Mouse (Mus musculus) left cerebral cortex, adult 6 months (tissue): Measurements from ENCODE around the gene G0s2. TPM values are rescaled to one million over a fixed set of nuclear protein-coding genes. Genes with fewer than 3 reads are reported as not detected.

ENCODE experiments used
- long read RNA-seq, 2 experiments: library from polyadenylated mRNA; unstranded; transcript quantifications; one replicate each; pipeline ENCODE4 v2.0.0; 2019 to 2020
- polyA plus RNA-seq: library from polyadenylated mRNA; unstranded; fragments of <200 nt; fragmentation: Nextera tagmentation; gene quantifications from 2 replicates; pipeline ENCODE4 v1.2.3, GENCODE M21; 2021

The G0s2 gene
- polyA plus RNA-seq: 16.3 and 17.8 TPM in 2 replicates
- long read RNA-seq, experiment 1, partial matches to known transcripts: 0 of 5 reads
- long read RNA-seq, experiment 1, other reads (novel, unspliced or antisense): 1 of 5 reads
- long read RNA-seq, experiment 2, transcript G0s2-201 (2 exons, 871 nt): major isoform, 12 of 12 reads
- long read RNA-seq, experiment 2, partial matches to known transcripts: 0 of 12 reads
- long read RNA-seq, experiment 2, other reads (novel, unspliced or antisense): 0 of 12 reads

DNA sequence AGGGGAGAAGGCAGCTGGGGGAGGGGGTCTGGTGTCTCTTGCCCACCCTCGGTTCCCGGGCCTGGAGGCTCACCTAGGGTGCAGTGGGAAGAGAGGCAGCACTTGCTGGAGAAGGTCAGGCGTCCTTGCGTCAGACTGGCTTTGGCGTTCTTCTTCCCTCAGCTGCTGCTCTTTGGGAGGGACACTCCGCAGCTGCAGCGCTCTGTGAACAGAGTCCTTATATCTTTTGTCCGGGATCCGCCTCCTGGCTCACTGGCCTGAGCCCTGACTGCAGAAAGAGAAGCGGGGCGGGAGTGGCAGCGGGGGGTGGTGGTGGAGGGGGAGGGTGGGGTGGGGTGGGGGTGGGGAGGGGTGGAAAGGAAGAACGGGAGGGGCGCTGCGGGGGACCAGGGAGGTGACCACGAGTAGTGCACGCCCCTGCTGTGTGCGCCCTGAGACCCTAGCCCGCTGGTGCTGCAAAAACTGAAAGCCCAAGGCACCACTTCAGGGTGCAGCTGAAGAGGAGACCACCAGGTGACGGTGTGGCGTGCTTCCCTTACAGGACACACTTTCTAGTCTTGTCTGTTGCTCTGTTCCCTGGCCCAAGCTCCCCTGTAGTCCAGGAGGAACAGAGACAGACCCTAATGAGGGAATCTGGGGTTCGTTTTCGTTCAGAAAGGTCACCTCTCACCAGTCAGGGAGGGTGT lies at the start of gene G0s2:
Gene G0s2 (minus strand): TSS at position 302 of the 686 bp plus-strand sequence.

DNA sequence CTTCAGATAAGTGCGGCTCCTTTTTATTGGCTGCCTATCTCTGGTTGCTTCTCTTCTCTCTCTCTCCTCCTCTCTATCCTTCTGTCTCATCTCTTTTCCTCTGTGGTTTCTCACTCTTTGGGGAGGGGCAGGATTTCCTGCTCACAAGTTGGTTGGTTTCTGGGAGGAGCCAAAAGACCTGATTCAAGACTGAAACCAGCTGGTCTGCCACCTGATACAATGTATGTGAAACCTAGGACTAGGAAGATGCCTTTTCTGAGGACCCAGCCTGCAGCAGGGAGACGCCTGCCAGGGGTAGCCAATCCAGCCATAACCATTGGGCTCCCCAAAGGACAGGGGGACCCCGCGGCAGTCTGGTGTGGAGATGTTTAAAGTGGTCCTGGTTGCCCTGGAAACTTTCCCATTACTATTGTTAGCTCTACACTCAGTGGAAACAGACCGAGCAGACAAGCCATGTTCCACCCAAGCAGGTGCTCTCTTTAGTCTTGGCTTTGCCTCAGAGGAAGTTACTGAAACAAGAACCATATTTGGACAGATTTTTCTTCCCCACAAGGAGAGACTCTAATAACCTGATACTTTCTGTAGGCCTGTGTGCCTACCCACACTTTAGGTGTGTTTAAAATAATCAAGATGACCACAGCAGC lies 8.9 kb downstream of the G0s2 start, which contains the start of gene Hsd11b1:
Gene Hsd11b1 (minus strand): TSS at position 121 of the 644 bp plus-strand sequence.

Other genes starting within 250 kb of the G0s2 start
- gene Syt14, start 237.4 kb downstream of the G0s2 start, polyA plus RNA-seq: 4.3 and 4.6 TPM in 2 replicates
- 1.3 and 2.9 TPM in 2 replicates for gene Diexf, start 142.9 kb downstream of the G0s2 start, polyA plus RNA-seq
- 0.44 and 0.50 TPM in 2 replicates for gene Irf6, start 120.1 kb downstream of the G0s2 start, polyA plus RNA-seq
- 3.8 and 5.9 TPM in 2 replicates for gene A130010J15Rik, start 105.2 kb downstream of the G0s2 start, polyA plus RNA-seq
- gene Traf3ip3, start 71.5 kb downstream of the G0s2 start, polyA plus RNA-seq: 0.69 and 1.0 TPM in 2 replicates
- 0.67 and 0.76 TPM in 2 replicates for gene Lamb3, start 65.5 kb downstream of the G0s2 start, polyA plus RNA-seq
- 29.0 and 36.1 TPM in 2 replicates for gene Hsd11b1, start 9.1 kb downstream of the G0s2 start, polyA plus RNA-seq
- 13.6 and 16.6 TPM in 2 replicates for gene Camk1g, start 97.1 kb upstream of the G0s2 start, polyA plus RNA-seq